In the genomic region with DNA sequence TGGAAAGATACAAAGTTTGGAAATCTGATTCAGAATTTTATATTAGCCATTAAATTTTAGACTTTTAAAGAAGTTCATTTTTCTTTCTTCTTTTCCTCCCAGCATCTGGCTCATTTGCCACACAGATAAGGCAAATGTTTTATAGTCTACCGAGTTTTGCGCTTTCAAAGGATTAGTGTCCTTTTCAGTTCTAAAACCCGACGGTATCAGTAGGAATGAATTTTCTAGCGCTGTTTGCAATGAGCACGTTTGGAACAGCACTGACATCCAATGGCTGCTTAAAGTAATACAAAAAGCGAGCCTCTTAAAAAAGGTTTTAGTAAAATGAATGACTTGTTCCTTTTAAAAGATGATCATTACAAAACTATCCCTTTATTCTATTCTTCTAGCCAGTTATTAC, we compare ENCODE assay signal across 8 mouse cellular contexts. TPM values are rescaled to one million over a fixed set of nuclear protein-coding genes. Genes with fewer than 3 reads are reported as not detected.
DNase-seq lines count a peak whose midpoint lies in the region; ATAC-seq lines count a peak whose summit lies in the region.

No protein-coding gene starts in this region.

- peak overlapping the region; percentile 95 for H3K4me3 ChIP-seq in forebrain, embryonic 13.5 days
- H3K4me3 ChIP-seq in kidney, embryonic 16.5 days (ENCODE audit: low read length), result peak overlapping the region; percentile 96

- H3K27ac ChIP-seq in forebrain, embryonic 13.5 days, result peak overlapping the region; percentile 90
- peak overlapping the region; percentile 99 for H3K27ac ChIP-seq in kidney, embryonic 16.5 days (ENCODE audit: low read length)

- WGBS in forebrain, embryonic 13.5 days, result under 1% methylated on average over 7 of the region's 7 CpGs
- 2% methylated on average over 7 of the region's 7 CpGs for WGBS in kidney, embryonic 16.5 days

- no peaks in the 10 kb centered on the region for H3K27me3 ChIP-seq in forebrain, embryonic 13.5 days
- no peaks in the 10 kb centered on the region for H3K27me3 ChIP-seq in kidney, embryonic 16.5 days (ENCODE audit: insufficient read depth, low read length)

- no peaks in the 10 kb centered on the region for H3K36me3 ChIP-seq in forebrain, embryonic 13.5 days (ENCODE audit: poor library complexity, severe bottlenecking)
- no peaks in the 10 kb centered on the region for H3K36me3 ChIP-seq in kidney, embryonic 16.5 days (ENCODE audit: insufficient read depth, low read length)

- no peak for ATAC-seq in forebrain, embryonic 13.5 days
- ATAC-seq in kidney, embryonic 16.5 days (ENCODE audit: low FRiP score, low TSS enrichment), result no peak
- ATAC-seq in granulocyte monocyte progenitor cell, adult 5-6 weeks (replicated peaks; ENCODE audit: poor library complexity, severe bottlenecking), result no peak

- H3K4me2 ChIP-seq in forebrain, embryonic 13.5 days, result peak overlapping the region; percentile 77
- H3K4me2 ChIP-seq in kidney, embryonic 16.5 days (replicated peaks; ENCODE audit: low read depth, low read length), result peak overlapping the region; percentile 85

- no peaks in the 10 kb centered on the region for H3K9me3 ChIP-seq in forebrain, embryonic 13.5 days (replicated peaks)
- no peaks in the 10 kb centered on the region for H3K9me3 ChIP-seq in kidney, embryonic 16.5 days (ENCODE audit: low read length)

- peak; percentile 32 for DNase-seq in layer of hippocampus, adult 11-12 months (ENCODE audit: low spot score)
- no peak for DNase-seq in layer of hippocampus, postnatal 36 days
- DNase-seq in adipocyte (ENCODE audit: low spot score), result peak; percentile 85
- peak; percentile 50 for DNase-seq in lung, postnatal 36 days
- no peak for DNase-seq in adrenal gland, adult 2 months

- peak overlapping the region; percentile 74 for H3K9ac ChIP-seq in forebrain, embryonic 13.5 days
- peak overlapping the region; percentile 86 for H3K9ac ChIP-seq in kidney, embryonic 16.5 days (replicated peaks; ENCODE audit: low read length)

- peaks cover 12% of the 10 kb centered on the region for H3K4me1 ChIP-seq in forebrain, embryonic 13.5 days
- H3K4me1 ChIP-seq in kidney, embryonic 16.5 days (ENCODE audit: insufficient read depth, low read length), result peaks cover 4% of the 10 kb centered on the region

RNA-seq across cellular contexts. Expression of gene Lpxn, which starts 1.1 kb away (rescaled TPM):
- total RNA-seq in layer of hippocampus, postnatal 36 days (2021), result 1 to 10 TPM; 1.1 to 2.0 TPM
- 0.74 and 0.94 TPM in 2 replicates for polyA plus RNA-seq in forebrain, embryonic 13.5 days (2015; fragmentation: Nextera tagmentation; extraction: Ambion mirVana)
- polyA plus RNA-seq in kidney, embryonic 16.5 days (2015; fragmentation: Nextera tagmentation; extraction: Ambion mirVana), result 1.1 and 1.4 TPM in 2 replicates
- total RNA-seq in granulocyte monocyte progenitor cell, adult 5-6 weeks (2014; fragmentation: Nextera tagmentation), result 7.8 and 9.9 TPM in 2 replicates
- 6.4 and 10.6 TPM in 2 replicates for total RNA-seq in granulocyte monocyte progenitor cell, adult 5-6 weeks (2017)
- total RNA-seq in adrenal gland, adult 2 months (2021), result 1 to 10 TPM; 2.2 to 2.6 TPM
- polyA plus RNA-seq in adrenal gland, adult 2 months (2012; rRNA removed), result 1.3 and 1.9 TPM in 2 replicates

RNA-seq across cellular contexts. Expression of gene Zfp91, which starts 1.1 kb away (rescaled TPM):
- total RNA-seq in layer of hippocampus, postnatal 36 days (2021), result 10 to 100 TPM; 96.1 to 96.3 TPM
- 16.3 and 16.8 TPM in 2 replicates for polyA plus RNA-seq in forebrain, embryonic 13.5 days (2015; fragmentation: Nextera tagmentation; extraction: Ambion mirVana)
- 11.4 and 11.6 TPM in 2 replicates for polyA plus RNA-seq in kidney, embryonic 16.5 days (2015; fragmentation: Nextera tagmentation; extraction: Ambion mirVana)
- total RNA-seq in granulocyte monocyte progenitor cell, adult 5-6 weeks (2014; fragmentation: Nextera tagmentation), result 58.7 and 61.6 TPM in 2 replicates
- total RNA-seq in granulocyte monocyte progenitor cell, adult 5-6 weeks (2017), result 89.3 and 100 TPM in 2 replicates
- total RNA-seq in adrenal gland, adult 2 months (2021), result 10 to 100 TPM; 75.0 to 81.0 TPM
- polyA plus RNA-seq in adrenal gland, adult 2 months (2012; rRNA removed), result 11.5 and 13.2 TPM in 2 replicates

RNA-seq across cellular contexts. Expression of gene Cntf, which starts 31.6 kb away (rescaled TPM):
- total RNA-seq in layer of hippocampus, postnatal 36 days (2021), result 1 to 10 TPM; 2.9 to 4.1 TPM
- 1.9 and 2.3 TPM in 2 replicates for polyA plus RNA-seq in forebrain, embryonic 13.5 days (2015; fragmentation: Nextera tagmentation; extraction: Ambion mirVana)
- 2.6 TPM in 2 replicates for polyA plus RNA-seq in kidney, embryonic 16.5 days (2015; fragmentation: Nextera tagmentation; extraction: Ambion mirVana)
- total RNA-seq in granulocyte monocyte progenitor cell, adult 5-6 weeks (2014; fragmentation: Nextera tagmentation), result 8.0 TPM in 1 of 2 replicates, not detected in the other
- total RNA-seq in granulocyte monocyte progenitor cell, adult 5-6 weeks (2017), result 1.2 and 1.4 TPM in 2 replicates
- total RNA-seq in adrenal gland, adult 2 months (2021), result 1 to 10 TPM; 2.4 to 2.6 TPM
- polyA plus RNA-seq in adrenal gland, adult 2 months (2012; rRNA removed), result not detected in 2 replicates

RNA-seq across cellular contexts. Expression of gene Gm5244, which starts 49.4 kb away (rescaled TPM):
- total RNA-seq in layer of hippocampus, postnatal 36 days (2021), result not detected
- polyA plus RNA-seq in forebrain, embryonic 13.5 days (2015; fragmentation: Nextera tagmentation; extraction: Ambion mirVana), result not detected in 2 replicates
- polyA plus RNA-seq in kidney, embryonic 16.5 days (2015; fragmentation: Nextera tagmentation; extraction: Ambion mirVana), result not detected in 2 replicates
- total RNA-seq in granulocyte monocyte progenitor cell, adult 5-6 weeks (2014; fragmentation: Nextera tagmentation), result not detected in 2 replicates
- not detected in 2 replicates for total RNA-seq in granulocyte monocyte progenitor cell, adult 5-6 weeks (2017)
- not detected for total RNA-seq in adrenal gland, adult 2 months (2021)
- polyA plus RNA-seq in adrenal gland, adult 2 months (2012; rRNA removed), result not detected in 2 replicates

Comparison
In these comparisons a context has a peak if more than half of its experiments do, and no peak if none do; other contexts are left out.
1. DNase-seq: peak in layer of hippocampus, adult 11-12 months (single experiment), adipocyte (single experiment) and lung, postnatal 36 days (single experiment); none in layer of hippocampus, postnatal 36 days (0 of 2) and adrenal gland, adult 2 months (single experiment).